Comparison of ENCODE assay signal across 9 mouse cellular contexts in genomic region chr2:172758497-172758896, GRCm38 (mm10).
DNase-seq lines count a peak whose midpoint lies in the region; ATAC-seq and TF ChIP-seq lines count a peak whose summit lies in the region.
"Had no signal": no experiment of that assay in that cellular context is flagged by ENCODE, and none has a peak within 500 bp of the region (broad histone marks: within the 10 kb centered on the region; RNA-seq: fewer than 3 reads in every experiment).

No protein-coding gene starts in this region.

- WGBS in forebrain, embryonic 15.5 days, result 9% methylated on average over 9 of the region's 9 CpGs
- WGBS in liver, postnatal 0 days (ENCODE audit: insufficient replicate concordance), result 6% methylated on average over 9 of the region's 9 CpGs

- H3K9ac ChIP-seq in forebrain, embryonic 15.5 days (replicated peaks), result no peak overlapping the region
- H3K9ac ChIP-seq in liver, postnatal 0 days (replicated peaks), result no peak overlapping the region
- H3K9ac ChIP-seq: limb, embryonic 13.5 days had no signal

- H3K4me1 ChIP-seq in forebrain, embryonic 15.5 days, result peaks cover 25% of the 10 kb centered on the region
- no peaks in the 10 kb centered on the region for H3K4me1 ChIP-seq in liver, postnatal 0 days (ENCODE audit: insufficient read depth)

- H3K9me3 ChIP-seq in forebrain, embryonic 15.5 days, result no peaks in the 10 kb centered on the region
- H3K9me3 ChIP-seq in liver, postnatal 0 days (ENCODE audit: low read length), result no peaks in the 10 kb centered on the region
- H3K9me3 ChIP-seq: limb, embryonic 13.5 days had no signal

- peak; percentile 72 for ATAC-seq in forebrain, embryonic 15.5 days (replicated peaks)
- no peak for ATAC-seq in liver, postnatal 0 days

- DNase-seq in left cerebral cortex, adult 18-20 months (ENCODE audit: low spot score in 2 of 2), result peak; percentile 33 to 35
- DNase-seq in left cerebral cortex, adult 11 months (ENCODE audit: low spot score), result no peak
- peak; percentile 12 for DNase-seq in adrenal gland, adult 8-10 months
- peak; percentile 38 for DNase-seq in kidney, adult 18-20 months
- DNase-seq in liver, postnatal 0 days, result peak; percentile 26
- DNase-seq in right cerebral cortex, postnatal 4 days, result peak; percentile 63
- DNase-seq in thymus, postnatal 0 days (ENCODE audit: low spot score), result no peak

- no peak overlapping the region for H3K4me2 ChIP-seq in forebrain, embryonic 15.5 days (replicated peaks)
- no peak overlapping the region for H3K4me2 ChIP-seq in liver, postnatal 0 days (ENCODE audit: low read depth, low read length)
- H3K4me2 ChIP-seq: limb, embryonic 13.5 days had no signal

- H3K4me3 ChIP-seq in forebrain, embryonic 15.5 days, result no peak overlapping the region
- no peak overlapping the region for H3K4me3 ChIP-seq in liver, postnatal 0 days (ENCODE audit: low read depth, low read length)
- H3K4me3 ChIP-seq: limb, embryonic 13.5 days had no signal

- no peak for TF ChIP-seq EP300 in liver, postnatal 0 days (IDR thresholded peaks at IDR 0.05; ENCODE audit: low read depth)

- peak; percentile 65 for TF ChIP-seq CTCF in liver, postnatal 0 days (IDR thresholded peaks at IDR 0.05; ENCODE audit: low read depth)

- H3K36me3 ChIP-seq in forebrain, embryonic 15.5 days, result no peaks in the 10 kb centered on the region
- H3K36me3 ChIP-seq in liver, postnatal 0 days (replicated peaks; ENCODE audit: insufficient read depth, low read length), result no peaks in the 10 kb centered on the region
- H3K36me3 ChIP-seq: limb, embryonic 13.5 days had no signal

- no peak overlapping the region for H3K27ac ChIP-seq in forebrain, embryonic 15.5 days (replicated peaks)
- no peak overlapping the region for H3K27ac ChIP-seq in liver, postnatal 0 days (ENCODE audit: low read depth)
- H3K27ac ChIP-seq: limb, embryonic 13.5 days had no signal

- no peaks in the 10 kb centered on the region; the same call in 1 of the 2 replicates for H3K27me3 ChIP-seq in forebrain, embryonic 15.5 days
- H3K27me3 ChIP-seq in liver, postnatal 0 days (ENCODE audit: insufficient read depth, low read length), result peaks cover 19% of the 10 kb centered on the region

Comparison
In these comparisons a context has a peak if more than half of its experiments do, and no peak if none do; other contexts are left out.
1. DNase-seq: peak in left cerebral cortex, adult 18-20 months (2 of 2), adrenal gland, adult 8-10 months (single experiment), kidney, adult 18-20 months (single experiment), liver, postnatal 0 days (single experiment) and right cerebral cortex, postnatal 4 days (single experiment); none in left cerebral cortex, adult 11 months (single experiment) and thymus, postnatal 0 days (single experiment).